Mouse (Mus musculus): ENCODE data around the gene Oosp1.

DNA sequence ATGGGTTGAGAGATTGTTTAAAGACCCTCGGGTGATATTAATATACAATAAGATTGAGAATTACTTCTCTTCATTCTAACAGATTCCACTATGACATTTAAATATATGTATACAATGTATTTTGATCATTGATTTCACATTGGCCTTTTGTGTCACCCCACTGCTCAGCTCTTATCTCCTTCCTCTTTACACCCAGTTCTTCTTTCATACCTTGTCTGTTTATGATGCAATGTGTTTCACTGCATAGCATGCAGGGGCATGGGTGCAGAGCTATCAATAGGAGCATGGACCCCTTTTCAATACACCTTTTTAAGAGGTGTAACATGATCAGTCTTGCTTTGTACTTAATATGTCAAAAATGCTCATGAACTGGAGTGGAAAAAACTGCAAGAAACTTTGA, 39.3 kb upstream of the Oosp1 start:
- TF ChIP-seq CTCF (IDR thresholded peaks at IDR 0.05) (no peak), EP300 (IDR thresholded peaks at IDR 0.05) (no peak)
